Mouse (Mus musculus): ENCODE measurements around the gene Opa1.

The Opa1 gene

DNA sequence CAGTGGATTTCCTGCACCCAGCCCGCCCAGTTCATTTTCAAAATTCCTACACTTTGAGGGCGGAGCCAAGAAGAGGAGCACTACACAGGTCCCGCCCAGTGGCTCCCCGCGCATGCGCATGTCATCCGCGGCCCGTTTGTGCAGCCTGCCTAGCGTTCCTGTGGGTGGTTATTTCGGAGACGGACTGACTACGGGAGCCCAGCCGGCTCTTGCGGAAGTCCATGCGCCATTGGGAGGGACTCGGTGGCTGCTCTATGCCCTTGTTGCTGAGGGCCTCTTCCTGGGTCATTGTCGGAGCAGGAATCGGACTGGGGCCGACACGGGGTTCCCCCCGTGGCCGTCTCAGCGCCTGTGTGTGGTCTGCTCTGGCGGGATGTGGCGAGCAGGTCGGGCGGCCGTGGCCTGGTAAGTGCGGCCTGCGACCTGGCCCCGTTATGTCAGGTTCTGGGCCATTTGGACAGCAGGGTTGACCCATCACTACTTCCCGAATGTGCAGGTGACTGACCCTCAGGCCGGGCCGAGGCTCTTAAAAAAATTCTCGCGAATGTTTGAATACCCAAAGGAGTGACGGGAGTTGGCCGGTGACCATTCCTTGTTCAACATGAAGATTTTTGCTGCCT, at the start of gene Opa1:
Gene Opa1, plus strand, starts transcription at position 168 of the 620 bp plus-strand sequence.
- DNase-seq, result peak; percentile 98 to 99

DNA sequence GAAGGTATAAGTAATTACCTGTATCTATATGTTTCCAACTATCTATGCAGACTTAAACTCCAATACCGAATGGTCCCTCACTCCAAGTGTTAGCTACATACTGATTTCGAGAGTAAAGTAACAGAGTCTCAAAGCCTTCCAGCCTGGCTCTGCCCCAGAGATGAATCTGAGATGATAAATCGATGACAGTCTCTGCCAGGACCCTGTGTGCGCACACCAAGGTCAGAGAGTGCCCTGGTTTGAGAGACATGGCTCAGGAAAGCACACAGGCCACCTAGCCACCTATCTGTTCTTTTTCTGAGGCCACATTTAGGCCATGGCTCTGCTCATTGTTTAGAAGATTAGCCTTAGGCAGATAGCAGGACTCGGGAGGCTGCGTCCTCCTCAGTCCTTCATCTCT, 45.5 kb upstream of the Opa1 start:
- DNase-seq, result no peak

DNA sequence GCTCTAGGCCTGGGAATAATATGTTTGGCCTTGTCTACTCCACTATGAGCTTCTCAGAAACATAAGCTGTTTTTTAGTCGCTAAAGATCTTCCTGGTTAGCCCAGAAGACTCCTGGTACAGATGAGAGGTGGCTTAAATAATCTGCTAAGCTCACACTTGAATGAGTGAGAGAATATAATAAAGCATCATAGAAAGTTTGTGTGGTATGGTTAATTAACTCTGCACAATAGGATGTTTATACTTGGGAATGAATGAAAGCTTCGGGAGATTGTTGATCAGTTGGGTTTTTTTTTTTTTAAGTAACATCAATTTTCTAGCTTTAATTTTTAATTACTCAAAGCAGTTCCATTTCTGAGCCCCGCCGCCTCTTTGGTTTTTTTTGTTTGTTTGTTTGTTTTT, 43.3 kb upstream of the Opa1 start:
- no peak for DNase-seq

DNA sequence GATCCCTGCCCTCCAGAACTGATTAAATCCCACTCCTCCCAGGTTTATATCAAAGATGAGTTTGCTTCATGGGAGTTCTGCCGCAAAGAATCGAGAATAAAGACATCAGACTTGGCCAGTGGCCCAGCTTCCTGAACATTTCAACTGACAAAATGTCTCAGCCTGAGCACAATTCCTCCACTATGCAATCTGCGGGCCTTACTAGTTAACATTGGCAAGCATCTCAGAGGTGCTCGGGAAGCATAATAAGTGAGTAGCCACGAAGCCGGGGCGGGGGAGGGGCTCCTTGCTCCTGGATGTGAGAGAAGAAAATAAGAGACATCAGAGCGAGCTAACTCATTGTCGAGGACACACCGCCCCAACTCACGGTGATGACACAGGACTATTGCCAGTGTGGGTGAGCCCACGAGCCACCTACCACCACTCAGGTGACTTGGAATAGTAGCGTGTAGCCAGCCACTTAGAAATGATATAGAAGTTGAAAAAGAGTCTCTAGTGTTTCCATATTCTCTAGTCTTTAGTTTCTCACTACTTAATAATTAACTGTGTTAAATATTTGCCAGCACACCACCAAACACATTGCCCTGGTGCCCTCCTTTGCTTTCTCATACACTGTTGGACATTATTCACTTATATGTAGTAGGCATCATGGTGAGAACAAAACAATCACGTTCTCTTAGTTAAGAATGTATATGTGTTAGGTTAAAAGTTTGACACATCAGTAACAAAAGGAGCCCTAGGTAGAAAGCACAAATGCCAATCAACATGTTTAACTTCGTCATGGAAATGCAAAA, 42.5 kb upstream of the Opa1 start:
- DNase-seq, result peak; percentile 30 to 60

DNA sequence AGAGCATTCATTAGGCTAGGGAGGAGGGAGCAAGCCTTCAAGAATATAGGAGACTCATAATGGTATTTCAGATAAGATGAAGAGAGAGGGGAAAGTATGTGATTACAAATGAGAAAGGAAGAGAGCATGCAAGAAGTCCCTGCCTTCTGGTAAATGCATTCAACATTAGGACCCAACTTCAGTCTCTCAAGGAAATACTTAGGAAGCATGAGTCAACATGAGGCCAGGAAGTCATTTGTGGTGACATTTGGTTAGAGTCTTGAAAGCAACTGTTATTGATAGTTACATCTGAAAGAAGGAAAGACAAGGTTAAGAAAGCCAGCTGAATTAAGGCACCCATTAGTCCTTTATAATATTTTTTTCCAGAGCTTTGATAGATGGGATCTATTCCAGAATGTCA, 39.2 kb upstream of the Opa1 start:
- no peak for DNase-seq

DNA sequence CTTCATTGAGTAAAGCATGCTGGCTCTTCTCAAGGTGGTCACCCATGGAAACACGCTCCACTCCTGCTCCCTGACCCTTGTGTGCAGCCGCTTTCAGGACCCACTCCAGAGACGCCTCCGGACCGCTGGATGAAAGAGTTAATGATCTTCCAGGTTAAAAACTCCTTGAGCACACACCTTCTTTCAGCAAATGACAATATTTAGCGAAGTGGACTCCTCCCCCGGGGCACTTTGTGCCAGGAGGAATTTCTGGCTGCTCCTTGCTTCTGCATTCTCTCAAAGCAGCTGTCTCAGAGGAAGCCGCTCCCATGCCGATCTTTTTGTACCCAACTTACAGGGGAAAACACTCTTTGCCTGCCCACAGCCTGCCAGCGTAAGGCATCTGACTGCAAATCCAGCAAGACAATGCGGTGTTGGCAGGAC, 37.9 kb upstream of the Opa1 start:
- peak; percentile 7 to 17 for DNase-seq

DNA sequence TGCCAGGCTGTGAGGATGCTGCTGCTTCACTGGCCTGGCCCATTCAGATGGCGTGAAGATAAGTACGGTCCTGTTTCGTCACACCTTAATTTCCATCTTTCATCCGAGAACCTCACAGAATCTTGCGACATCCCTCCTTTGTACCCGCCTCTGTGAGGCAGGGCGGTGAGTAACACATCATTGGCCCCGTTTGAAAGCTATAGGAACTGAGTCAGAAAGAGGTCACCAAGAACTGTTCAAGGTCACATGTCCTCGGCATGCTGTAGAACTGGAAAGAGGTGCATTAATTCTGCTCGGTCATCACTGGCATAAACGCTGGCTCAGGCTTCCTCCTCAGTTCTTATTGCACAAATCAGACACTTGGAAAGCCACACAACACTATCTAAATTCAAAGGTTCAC, 34.3 kb upstream of the Opa1 start, which contains the start of gene Atp13a4:
Gene Atp13a4, minus strand, starts transcription at position 36 of the 400 bp plus-strand sequence.
- DNase-seq, result no peak

DNA sequence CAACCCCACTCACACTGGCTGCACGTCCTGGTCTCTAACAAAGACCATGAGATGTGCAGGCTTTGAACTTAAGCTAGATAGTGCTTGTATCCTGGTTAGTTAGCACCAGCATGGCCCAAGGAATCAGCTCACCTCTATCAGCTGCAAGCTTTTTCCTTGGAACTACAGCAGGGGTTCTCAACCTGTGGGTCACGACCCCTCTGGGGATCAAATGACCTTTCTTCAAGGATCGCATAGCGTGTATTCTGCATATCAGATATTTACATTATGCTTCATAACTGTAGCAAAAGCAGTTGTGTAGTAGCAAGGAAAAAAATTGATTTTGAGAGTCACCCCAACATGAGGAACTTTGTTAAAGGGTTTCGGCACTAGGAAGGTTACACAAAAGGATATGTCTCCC, 19.5 kb upstream of the Opa1 start:
- no peak for DNase-seq

DNA sequence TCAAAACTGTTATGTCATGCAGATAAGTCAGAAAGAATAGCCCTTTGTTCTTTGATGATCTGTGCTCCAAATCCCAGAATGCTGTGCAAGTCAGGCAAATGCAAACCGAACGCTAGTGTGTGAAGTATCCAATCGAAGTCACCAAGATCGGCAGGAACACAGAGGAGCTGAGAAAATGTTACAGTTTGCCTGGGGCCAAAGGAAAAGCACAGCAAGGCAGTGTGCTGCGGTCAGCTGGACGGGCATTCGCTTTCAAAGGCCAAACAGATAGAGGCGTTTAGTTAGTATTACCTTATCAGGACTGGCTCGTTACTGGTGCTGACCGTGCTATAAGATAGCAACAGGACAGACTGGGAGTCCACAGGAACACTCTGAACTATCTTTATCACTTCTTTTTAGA, 18.7 kb upstream of the Opa1 start:
- DNase-seq, result peak; percentile 7 to 18

DNA sequence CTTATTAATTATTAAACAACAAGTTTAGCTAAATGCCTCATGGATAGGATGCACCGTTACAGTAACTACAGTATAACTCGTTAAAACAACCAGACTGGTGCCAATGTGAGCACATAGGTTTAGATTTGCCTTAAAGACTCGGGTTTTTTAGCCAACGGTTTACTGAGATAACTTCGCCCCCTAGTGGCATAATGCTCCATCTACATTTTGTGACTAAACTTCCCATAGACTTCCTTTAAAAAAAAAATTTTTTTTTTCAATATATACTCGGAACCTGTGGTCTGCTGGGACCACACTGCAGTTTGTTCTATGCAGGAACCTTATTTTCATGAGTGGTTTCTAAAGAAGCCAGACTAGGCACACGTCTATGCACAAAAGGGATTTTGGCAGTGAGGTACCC, 18.3 kb upstream of the Opa1 start:
- DNase-seq, result peak; percentile 77 to 87

DNA sequence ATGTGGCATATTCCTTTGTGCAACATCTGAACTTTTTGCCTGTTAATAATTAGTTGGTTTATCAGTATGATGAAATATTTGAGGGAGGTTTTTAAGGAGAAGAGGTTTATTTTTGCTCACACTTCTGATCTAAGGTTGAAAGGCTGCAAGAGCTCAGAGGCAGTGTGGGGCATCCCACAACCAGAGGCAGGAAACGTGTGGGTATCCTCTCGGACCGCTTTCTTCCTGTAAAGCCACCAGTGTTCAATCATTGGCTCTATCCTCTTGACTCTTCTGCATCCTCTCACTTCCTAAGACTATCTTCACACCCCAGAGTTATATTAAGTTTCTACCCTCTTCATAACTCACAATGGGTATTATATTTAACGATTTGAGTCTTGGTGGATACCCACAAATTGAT, 5.1 kb upstream of the Opa1 start:
- DNase-seq, result no peak

DNA sequence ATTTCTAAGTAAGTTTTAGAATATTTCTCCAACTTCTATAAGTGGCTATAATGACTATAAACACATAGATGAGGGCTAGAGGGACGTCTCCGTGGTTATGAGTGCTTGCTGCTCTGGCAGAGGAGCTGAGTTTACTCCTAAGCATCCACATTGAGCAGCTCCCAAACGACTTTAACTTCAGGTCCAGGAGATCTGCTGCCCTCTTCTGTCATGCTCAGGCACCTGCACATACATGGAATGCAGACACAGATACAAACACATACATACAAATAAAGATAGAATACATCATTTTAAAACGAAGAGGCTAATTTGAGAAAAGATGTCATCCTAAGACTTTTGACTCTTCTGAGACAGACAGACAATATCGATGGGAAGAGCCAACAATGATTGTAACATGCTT, 3.5 kb upstream of the Opa1 start:
- DNase-seq, result peak; percentile 55 to 64

DNA sequence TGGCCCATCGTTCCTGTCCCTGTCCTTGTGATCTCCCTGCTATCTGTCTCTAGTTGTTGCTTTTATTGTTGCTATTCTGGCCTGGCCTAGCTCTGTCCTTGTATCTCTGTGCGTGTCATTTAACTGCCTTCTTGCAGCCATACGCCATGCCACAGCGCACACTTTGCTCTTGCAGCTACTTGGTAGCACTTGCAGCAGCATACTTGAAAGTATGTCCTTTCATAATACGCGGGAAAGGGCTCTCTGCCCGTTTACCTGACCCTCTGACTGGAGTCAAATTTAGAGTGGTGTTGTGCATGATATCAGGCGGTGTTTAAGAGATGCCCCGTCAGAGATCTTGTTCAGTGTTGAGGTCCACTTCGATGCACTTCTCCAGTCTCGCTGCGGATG, 648 bp downstream of the Opa1 start:
- DNase-seq, result no peak

DNA sequence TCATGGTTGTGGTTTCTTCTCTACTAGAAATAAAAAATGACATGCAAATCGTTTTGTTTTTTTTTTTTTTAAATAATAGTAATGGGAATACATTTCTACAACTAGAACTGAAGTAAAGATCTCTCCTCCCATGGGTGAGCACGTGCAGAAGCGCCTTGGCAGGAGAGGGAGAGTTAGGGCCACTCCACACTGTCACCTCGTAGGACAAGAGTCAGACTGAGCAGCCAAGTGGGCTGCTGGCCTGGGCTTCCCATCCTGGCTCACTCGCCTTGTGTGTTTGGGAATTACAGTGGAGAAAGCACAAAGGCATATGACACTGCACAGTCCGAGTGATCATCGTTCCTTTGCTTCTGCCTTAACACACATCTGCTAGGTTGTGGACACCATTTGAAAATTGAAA, 13.0 kb downstream of the Opa1 start:
- no peak for DNase-seq

DNA sequence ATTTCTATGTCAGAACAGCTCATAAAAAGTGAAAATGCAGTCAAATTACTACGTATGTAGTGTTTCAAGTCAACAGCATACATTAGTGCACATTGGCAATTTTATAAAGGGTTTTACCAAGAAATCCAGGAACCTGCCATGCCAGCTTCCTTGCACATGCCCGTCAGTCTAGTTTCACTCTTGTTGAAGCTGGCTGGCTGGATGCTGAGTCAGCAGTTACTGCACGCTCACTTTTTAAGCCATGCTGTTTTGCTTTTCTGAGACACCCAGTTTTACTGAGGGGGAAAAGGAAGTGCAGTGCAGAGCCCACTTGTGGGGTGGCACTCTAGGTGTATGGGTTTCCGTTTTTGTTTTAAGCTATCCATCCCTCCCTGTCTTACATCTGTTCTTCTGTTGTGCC, 18.0 kb downstream of the Opa1 start:
- DNase-seq, result no peak

DNA sequence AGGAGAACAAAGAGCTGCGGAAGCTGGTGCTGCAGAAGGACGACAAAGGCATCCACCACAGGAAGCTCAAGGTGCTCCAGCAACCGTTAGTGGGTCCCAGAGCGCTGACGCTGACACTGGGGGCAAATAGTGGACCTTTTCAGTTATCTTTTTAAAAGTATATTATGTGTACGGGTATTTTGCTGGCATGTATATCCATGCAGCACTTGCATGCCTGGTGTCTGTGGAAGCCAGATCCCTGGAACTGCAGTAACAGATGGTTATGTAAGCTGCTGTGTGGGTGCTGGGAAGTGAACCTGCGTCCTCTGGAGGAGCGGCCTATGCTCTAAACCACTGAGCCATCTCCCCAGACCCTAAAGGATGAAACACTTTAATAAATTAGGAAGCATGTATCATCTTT, 26.4 kb downstream of the Opa1 start:
- no peak for DNase-seq

DNA sequence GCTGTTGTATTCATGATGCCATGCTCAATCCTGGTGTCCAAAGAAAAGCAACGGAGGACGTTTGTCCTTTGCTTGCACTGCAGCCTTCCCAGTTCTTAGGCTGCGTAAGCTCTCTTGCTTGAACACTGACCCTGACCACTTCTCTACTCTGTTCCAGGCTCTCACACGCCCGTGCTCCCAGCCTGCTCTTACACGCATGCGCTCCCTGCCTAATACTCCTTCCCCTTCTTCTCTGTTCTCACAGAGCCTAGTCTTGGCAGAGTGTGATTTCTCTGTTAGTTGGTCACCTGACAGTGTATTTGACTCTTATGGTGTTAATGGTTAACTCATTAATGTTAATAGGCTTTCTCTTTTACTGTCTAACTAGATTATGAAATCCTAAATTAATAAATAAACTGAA, 28.0 kb downstream of the Opa1 start:
- DNase-seq, result no peak

DNA sequence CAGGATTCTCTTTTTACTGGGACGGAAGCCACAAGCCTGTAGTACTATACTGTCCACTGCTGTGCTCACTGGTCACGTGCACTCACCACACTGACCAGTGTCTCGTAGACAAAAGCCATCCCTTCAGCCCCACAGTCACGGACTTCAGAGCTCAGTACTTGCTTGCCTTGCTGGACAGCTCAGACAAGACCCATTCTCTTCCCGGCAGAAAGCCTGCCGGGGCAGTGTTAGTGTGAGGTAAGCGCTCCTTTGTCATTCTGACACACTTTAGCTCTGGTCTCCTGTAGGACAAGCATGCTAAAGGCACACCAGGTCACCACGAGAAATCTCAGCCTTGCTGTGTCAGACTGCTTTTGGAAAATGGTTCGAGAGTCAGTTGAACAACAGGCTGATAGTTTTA, 35.6 kb downstream of the Opa1 start:
- no peak for DNase-seq

DNA sequence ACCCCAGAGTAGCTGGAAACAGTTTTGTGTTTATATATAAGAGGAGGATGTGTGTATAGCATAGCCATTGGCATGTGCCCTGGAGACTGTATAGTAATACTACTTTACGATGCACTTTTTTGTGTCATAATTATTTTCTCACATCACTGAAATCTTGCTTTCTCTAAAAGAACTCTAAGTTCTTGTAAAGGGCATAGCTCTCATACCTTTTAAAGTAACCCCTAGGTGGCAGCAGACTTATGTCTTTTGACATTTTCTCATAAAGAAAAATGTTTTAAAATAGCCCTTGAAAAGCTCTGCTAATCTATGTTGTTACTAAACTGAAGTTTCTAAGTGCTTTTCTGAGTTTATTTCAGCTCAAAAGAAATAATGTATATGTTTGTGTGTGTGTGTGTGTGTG, 49.9 kb downstream of the Opa1 start:
- peak; percentile 38 to 80 for DNase-seq

DNA sequence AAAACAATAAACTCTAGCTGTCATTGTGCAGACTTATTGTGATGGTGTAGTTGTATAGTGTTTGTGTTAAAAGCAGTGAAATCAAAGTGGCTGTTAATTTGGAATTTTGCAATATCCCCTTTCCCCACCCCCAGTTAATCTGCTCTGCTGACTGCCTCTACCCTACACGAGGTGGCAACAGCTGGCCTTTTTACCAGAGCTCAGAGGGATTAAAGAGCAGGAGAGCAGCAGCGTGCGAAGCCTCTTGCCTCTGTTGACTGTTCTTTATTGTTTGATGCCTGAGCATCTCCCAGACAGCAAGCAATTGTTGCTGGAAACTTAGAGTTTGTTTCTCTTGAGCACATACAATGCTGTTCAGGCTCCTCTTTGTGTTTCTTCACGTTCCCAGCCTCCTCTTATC, 56.6 kb downstream of the Opa1 start:
- DNase-seq, result peak in 1 of 2 experiments; percentile 27

DNA sequence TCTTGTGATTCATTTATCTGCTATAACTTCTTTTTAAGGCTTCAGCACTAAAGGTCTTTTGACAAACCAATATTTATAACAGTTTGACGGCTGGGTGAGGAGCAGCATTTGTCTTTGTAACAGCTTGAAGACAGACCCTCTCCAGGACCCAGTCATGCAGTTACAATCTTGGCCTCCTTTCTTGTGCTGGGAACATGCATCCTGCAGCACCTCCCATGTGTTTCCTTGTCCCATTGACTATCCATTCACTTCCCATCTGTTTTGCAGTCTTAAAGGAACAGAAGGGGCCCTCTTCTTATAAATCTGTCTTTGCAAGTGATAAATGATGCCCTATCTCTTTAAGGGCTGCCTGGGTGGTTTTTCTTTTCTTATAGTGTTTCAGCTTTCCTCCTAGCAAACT, 63.2 kb downstream of the Opa1 start:
- DNase-seq, result peak; percentile 75 to 80

DNA sequence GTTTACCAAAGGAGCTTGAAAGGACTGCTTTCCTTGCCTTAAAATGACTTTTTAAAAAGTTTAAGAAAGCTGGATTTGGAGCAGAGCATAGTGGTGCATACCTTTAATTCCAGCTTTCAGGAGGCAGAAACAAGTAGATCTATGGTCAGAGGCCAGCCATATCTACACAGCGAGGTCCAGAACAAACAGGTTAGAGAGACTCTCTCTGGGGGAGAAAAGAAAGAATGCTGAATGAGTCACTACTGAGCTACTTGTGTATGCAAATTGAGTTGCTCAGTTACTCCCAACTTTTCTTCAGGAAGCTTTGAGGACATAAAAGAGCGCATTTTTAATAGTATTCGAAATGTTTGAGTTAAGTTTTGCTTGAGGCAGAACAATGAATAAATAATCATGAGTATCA, 65.7 kb downstream of the Opa1 start:
- no peak for DNase-seq

DNA sequence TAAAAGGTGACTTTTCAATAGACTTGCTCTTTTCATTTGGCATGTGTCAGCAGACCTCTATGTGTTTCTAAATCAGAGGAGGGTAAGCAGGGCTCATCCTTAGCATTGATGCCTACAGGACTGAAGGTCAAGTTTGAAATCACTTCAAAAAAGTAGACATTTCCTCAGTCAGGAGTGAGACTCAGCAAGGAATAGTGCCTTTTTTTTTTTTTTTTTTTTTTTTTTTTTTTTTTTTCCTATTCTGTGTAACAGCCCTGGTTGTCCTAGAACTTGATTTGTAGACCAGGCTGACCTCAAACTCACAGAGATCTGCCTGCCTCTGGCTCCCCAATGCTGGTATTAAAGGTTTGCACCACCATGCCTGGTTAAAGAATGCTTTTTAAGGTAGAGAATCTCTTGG, 67.1 kb downstream of the Opa1 start:
- DNase-seq, result no peak

DNA sequence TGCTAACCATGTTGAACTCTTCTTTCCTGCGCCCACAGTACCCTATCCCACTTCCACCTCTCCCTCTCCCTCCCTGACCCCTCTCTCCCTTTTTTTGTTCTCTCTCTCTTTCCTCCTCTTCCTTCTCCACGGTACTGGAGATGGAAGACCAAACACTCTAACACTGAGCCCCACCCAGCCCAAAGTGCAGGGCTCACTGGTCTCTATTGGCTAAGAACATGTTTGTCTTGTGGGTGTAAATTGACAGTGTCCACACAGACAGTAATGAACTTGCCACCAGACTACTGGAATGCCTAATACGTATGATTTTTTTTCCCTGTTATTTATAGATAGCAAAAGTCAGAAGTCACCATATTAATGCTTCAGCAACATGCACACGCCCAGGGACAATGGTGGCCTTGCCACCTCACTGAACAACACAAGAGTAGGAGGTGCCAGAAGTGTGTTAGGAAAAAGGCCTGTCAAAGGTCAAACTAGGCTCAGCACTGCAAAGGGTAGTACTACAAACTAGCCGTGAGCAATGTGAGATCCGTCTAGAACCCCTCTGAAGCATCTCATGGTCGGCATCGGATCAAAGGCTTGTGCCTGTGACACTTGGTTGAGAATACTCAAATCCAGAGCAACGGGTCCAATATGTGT, 77.2 kb downstream of the Opa1 start:
- DNase-seq, result no peak

Data from cerebellum, postnatal 10 days (tissue).